Comparison of ENCODE assay signal across 31 mouse cellular contexts in the genomic region with DNA sequence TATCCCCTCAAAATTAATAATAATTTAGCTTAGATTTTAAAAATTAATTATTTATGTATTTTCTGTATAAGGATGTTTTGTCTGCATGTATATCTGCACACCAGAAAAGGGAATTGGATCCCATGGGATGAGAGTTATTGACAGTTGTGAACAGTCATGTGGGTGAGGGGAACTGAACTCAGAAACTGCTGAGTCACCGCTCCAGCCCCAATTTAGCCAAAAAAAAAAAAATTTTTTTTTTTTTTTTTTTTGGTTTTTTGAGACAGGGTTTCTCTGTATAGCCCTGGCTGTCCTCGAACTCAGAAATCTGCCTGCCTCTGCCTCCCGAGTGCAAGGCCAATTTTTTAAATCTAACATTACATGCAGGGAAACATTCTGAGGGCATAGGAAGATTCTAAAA. TPM values are rescaled to one million over a fixed set of nuclear protein-coding genes. Genes with fewer than 3 reads are reported as not detected.
DNase-seq lines count a peak whose midpoint lies in the region; ATAC-seq and TF ChIP-seq lines count a peak whose summit lies in the region.
"Had no signal": no experiment of that assay in that cellular context is flagged by ENCODE, and none has a peak within 500 bp of the region (broad histone marks: within the 10 kb centered on the region; RNA-seq: fewer than 3 reads in every experiment).

No protein-coding gene starts in this region.

- H3K4me3 ChIP-seq in embryonic facial prominence, embryonic 11.5 days (ENCODE audit: low read depth, low read length), result no peak overlapping the region
- no peak overlapping the region for H3K4me3 ChIP-seq in embryonic facial prominence, embryonic 10.5 days
- no peak overlapping the region for H3K4me3 ChIP-seq in bone marrow macrophage, adult 2 months (ENCODE audit: insufficient read depth, low read length)
- H3K4me3 ChIP-seq: embryonic facial prominence, embryonic 13.5 days; erythroblast, embryonic 14.5 days; forebrain, embryonic 13.5 days; gastrocnemius, adult 2 months; heart, embryonic 12.5 days; heart, embryonic 15.5 days; hindbrain, embryonic 10.5 days; hindbrain, embryonic 13.5 days had no signal

- no peak for TF ChIP-seq CTCF in bone marrow macrophage, adult 2 months (IDR thresholded peaks at IDR 0.05; ENCODE audit: low read depth, low read length)

- 90% methylated on average over 3 of the region's 3 CpGs for whole genome bisulfite sequencing in embryonic facial prominence, embryonic 11.5 days
- WGBS in embryonic facial prominence, embryonic 10.5 days, result 94% methylated on average over 3 of the region's 3 CpGs

- no peak for TF ChIP-seq POLR2A in bone marrow macrophage, adult 2 months (IDR thresholded peaks at IDR 0.05; ENCODE audit: borderline replicate concordance, low read depth, low read length)

- H3K4me1 ChIP-seq in embryonic facial prominence, embryonic 11.5 days (ENCODE audit: control insufficient read depth, insufficient read depth, low read length), result no peaks in the 10 kb centered on the region
- H3K4me1 ChIP-seq in embryonic facial prominence, embryonic 10.5 days, result no peaks in the 10 kb centered on the region
- peaks cover 21% of the 10 kb centered on the region for H3K4me1 ChIP-seq in bone marrow macrophage, adult 2 months (ENCODE audit: control insufficient read depth, insufficient read depth, low read length)
- H3K4me1 ChIP-seq: embryonic facial prominence, embryonic 13.5 days; forebrain, embryonic 13.5 days; heart, embryonic 12.5 days; heart, embryonic 15.5 days; hindbrain, embryonic 10.5 days; hindbrain, embryonic 13.5 days had no signal

- no peak for ATAC-seq in embryonic facial prominence, embryonic 11.5 days (replicated peaks; ENCODE audit: insufficient number of reproducible peaks, low FRiP score, low TSS enrichment, low read depth)
- ATAC-seq: forebrain, embryonic 13.5 days; forebrain, embryonic 16.5 days; hindbrain, postnatal 0 days; inflammation-experienced regulatory T-cells, adult 6 months; intestine, embryonic 16.5 days; Patski had no signal

- H3K9me3 ChIP-seq in embryonic facial prominence, embryonic 11.5 days (replicated peaks; ENCODE audit: control insufficient read depth, low read length), result no peaks in the 10 kb centered on the region
- H3K9me3 ChIP-seq in embryonic facial prominence, embryonic 10.5 days, result no peaks in the 10 kb centered on the region
- H3K9me3 ChIP-seq: embryonic facial prominence, embryonic 13.5 days; forebrain, embryonic 13.5 days; heart, embryonic 12.5 days; heart, embryonic 15.5 days; hindbrain, embryonic 10.5 days; hindbrain, embryonic 13.5 days had no signal

- peak; percentile 6 for DNase-seq in embryonic facial prominence, embryonic 11.5 days (ENCODE audit: low spot score)
- DNase-seq in embryonic facial prominence, embryonic 10.5 days (ENCODE audit: low spot score), result no peak
- peak; percentile 3 for DNase-seq in MEL-GATA-1-ER (ENCODE audit: extremely low read depth, low read depth)
- no peak for DNase-seq in kidney, adult 18-20 months
- no peak for DNase-seq in heart, adult 18-20 months
- DNase-seq in layer of hippocampus, adult 8-10 months (ENCODE audit: low spot score in 2 of 2), result no peak
- DNase-seq: adrenal gland, adult 2 months; adrenal gland, postnatal 14 days; B cell, adult 2 months; cerebellum, adult 18-20 months; cerebellum, adult 9-10 months; cerebellum, postnatal 14 days; gastrocnemius, adult 2 months; gastrocnemius, postnatal 14 days; heart, adult 11 months; heart, postnatal 10 days; heart, postnatal 36 days; kidney, adult 2 months had no signal

- H3K27me3 ChIP-seq in embryonic facial prominence, embryonic 11.5 days (ENCODE audit: control insufficient read depth, insufficient read depth, low read length), result no peaks in the 10 kb centered on the region
- no peaks in the 10 kb centered on the region for H3K27me3 ChIP-seq in embryonic facial prominence, embryonic 10.5 days (replicated peaks; ENCODE audit: low read depth, poor library complexity, severe bottlenecking)
- H3K27me3 ChIP-seq: embryonic facial prominence, embryonic 13.5 days; forebrain, embryonic 13.5 days; heart, embryonic 12.5 days; heart, embryonic 15.5 days; hindbrain, embryonic 13.5 days; Patski had no signal

- no peaks in the 10 kb centered on the region for H3K36me3 ChIP-seq in embryonic facial prominence, embryonic 11.5 days (replicated peaks; ENCODE audit: control insufficient read depth, insufficient read depth, low read depth, low read length)
- peaks cover 32% of the 10 kb centered on the region for H3K36me3 ChIP-seq in embryonic facial prominence, embryonic 10.5 days (replicated peaks)

- H3K9ac ChIP-seq in embryonic facial prominence, embryonic 11.5 days (replicated peaks; ENCODE audit: low read length), result no peak overlapping the region
- H3K9ac ChIP-seq: embryonic facial prominence, embryonic 13.5 days; forebrain, embryonic 13.5 days; heart, embryonic 12.5 days; heart, embryonic 15.5 days; hindbrain, embryonic 13.5 days had no signal

- H3K4me2 ChIP-seq in embryonic facial prominence, embryonic 11.5 days (ENCODE audit: low read depth, low read length), result no peak overlapping the region
- H3K4me2 ChIP-seq: embryonic facial prominence, embryonic 13.5 days; forebrain, embryonic 13.5 days; heart, embryonic 12.5 days; heart, embryonic 15.5 days; hindbrain, embryonic 13.5 days had no signal

- no peak overlapping the region for H3K27ac ChIP-seq in embryonic facial prominence, embryonic 11.5 days (replicated peaks; ENCODE audit: low read depth, low read length)
- no peak overlapping the region for H3K27ac ChIP-seq in embryonic facial prominence, embryonic 10.5 days (replicated peaks)
- H3K27ac ChIP-seq in bone marrow macrophage, adult 2 months (ENCODE audit: insufficient read depth, low read depth, low read length), result peak overlapping the region; percentile 31; the same call in 1 of the 2 replicates
- H3K27ac ChIP-seq: embryonic facial prominence, embryonic 13.5 days; forebrain, embryonic 13.5 days; gastrocnemius, adult 2 months; heart, embryonic 15.5 days; hindbrain, embryonic 10.5 days; hindbrain, embryonic 13.5 days; hindbrain, postnatal 0 days had no signal

RNA-seq across cellular contexts. Expression of a gene that starts 48.5 kb away (rescaled TPM):
- polyA plus RNA-seq in embryonic facial prominence, embryonic 11.5 days (2014; fragmentation: Nextera tagmentation; extraction: Ambion mirVana), result 0.06 TPM in 1 of 2 replicates, not detected in the other
- 0.10 and 0.29 TPM in 2 replicates for polyA plus RNA-seq in embryonic facial prominence, embryonic 10.5 days (2016; fragmentation: Nextera tagmentation; extraction: Ambion mirVana)
- polyA plus RNA-seq in bone marrow macrophage, adult 2 months (2012; ENCODE audit: insufficient read depth, insufficient read length, missing spikeins), result not detected in 2 replicates
- 1 to 10 TPM; 5.3 to 5.7 TPM for total RNA-seq in heart, adult 18-20 months (2021)
- 1 to 10 TPM; 3.7 to 4.7 (median 3.9) TPM for total RNA-seq in layer of hippocampus, adult 8-10 months (2022)
- polyA plus RNA-seq: erythroblast, embryonic 14.5 days; inflammation-experienced regulatory T-cells, adult 6 months had no signal

Comparison
In these comparisons a context has a peak if more than half of its experiments do, and no peak if none do; other contexts are left out.
1. DNase-seq: peak in embryonic facial prominence, embryonic 11.5 days (single experiment) and MEL-GATA-1-ER (single experiment); none in embryonic facial prominence, embryonic 10.5 days (single experiment), kidney, adult 18-20 months (single experiment), heart, adult 18-20 months (0 of 2) and layer of hippocampus, adult 8-10 months (0 of 2).